Mouse (Mus musculus) kidney, postnatal 4 days (tissue): Measurements from ENCODE around the gene Wdr91.
A peak's percentile ranks its signal among the peaks of the same experiment; 100 is the strongest.

ENCODE experiments used
- DNase-seq, 2 experiments: peaks; one replicate each; pipeline ENCODE4 v3.0.0; 2021; ENCODE audit warnings: mixed read lengths in 2 of 2

Wdr91 gene

GRCm38 (mm10) chr6:34910371-34911219, at the start of gene Wdr91:
Gene Wdr91, minus strand, starts transcription at chr6:34910876.
- DNase-seq, result peak; percentile 98 to 99

- no peak for DNase-seq
Observed at GRCm38 (mm10) chr6:34959131-34959530, 48.5 kb upstream of the Wdr91 start.

- DNase-seq, result no peak
Observed at GRCm38 (mm10) chr6:34955862-34956241, 45.2 kb upstream of the Wdr91 start.

GRCm38 (mm10) chr6:34954926-34955861, 44.5 kb upstream of the Wdr91 start:
- DNase-seq, result peak; percentile 20 to 39

GRCm38 (mm10) chr6:34951956-34952667, 41.4 kb upstream of the Wdr91 start:
- DNase-seq, result peak in 1 of 2 experiments; percentile 11

DNA sequence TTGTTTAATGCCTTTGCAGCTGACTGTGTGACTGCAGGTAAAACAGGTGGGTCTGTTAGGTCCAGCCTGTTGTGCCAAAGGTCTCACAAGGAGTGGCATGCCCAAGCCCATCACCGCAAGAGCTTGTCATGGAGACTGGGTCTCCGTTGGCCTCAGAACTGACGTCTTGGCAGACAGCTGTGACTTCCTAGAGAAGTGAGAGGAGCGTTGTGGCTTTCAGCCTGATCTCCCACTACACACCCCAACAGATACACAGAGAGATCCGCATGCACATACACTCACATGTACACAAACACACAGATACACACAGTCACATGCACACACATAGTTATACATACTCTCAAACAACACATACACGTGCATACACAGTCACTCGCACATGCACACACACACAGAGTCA, 40.8 kb upstream of the Wdr91 start:
- DNase-seq, result no peak

DNA sequence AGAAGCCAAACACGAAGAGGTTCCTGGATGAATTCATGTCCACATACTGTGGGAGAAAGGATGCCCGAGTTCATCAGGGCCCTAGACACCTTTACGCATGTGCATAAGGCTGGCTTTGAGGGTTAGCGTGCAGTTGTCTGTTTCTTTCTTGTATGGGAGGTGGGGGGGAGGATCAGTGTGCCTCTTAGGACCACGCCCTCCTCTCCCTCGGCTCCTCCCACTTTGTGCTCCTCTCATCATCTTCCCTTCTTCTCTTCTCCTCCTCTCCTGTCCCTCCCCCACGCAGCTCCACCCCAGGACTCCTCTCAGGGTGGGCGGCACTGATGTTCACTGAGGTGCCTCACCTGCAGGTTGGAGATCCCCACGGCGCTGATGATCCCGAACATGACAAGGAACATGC, 37.8 kb upstream of the Wdr91 start:
- peak in 1 of 2 experiments; percentile 11 for DNase-seq

- no peak for DNase-seq
Observed at GRCm38 (mm10) chr6:34946486-34947079, 35.9 kb upstream of the Wdr91 start.

DNA sequence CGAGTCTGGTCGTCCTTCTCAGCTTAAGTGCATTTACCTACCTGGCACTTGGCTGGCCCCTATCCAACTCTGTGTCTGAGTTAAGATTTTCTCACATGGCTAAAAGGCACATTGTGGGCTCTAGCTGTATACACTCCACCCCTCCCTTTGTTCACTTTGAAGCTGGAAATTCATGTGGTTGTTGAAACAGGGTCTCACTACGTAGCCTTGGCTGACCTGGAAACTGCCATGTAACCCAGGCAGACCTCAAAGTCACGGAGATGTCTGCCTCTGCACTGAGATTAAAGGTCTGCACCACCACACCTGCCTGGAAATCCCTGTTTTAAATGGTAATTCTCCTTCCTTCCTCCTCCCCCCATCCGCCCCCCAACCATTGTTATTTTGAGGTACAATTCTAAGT, 32.8 kb upstream of the Wdr91 start:
- DNase-seq, result no peak

- no peak for DNase-seq
Observed at GRCm38 (mm10) chr6:34942446-34942845, 31.8 kb upstream of the Wdr91 start.

DNA sequence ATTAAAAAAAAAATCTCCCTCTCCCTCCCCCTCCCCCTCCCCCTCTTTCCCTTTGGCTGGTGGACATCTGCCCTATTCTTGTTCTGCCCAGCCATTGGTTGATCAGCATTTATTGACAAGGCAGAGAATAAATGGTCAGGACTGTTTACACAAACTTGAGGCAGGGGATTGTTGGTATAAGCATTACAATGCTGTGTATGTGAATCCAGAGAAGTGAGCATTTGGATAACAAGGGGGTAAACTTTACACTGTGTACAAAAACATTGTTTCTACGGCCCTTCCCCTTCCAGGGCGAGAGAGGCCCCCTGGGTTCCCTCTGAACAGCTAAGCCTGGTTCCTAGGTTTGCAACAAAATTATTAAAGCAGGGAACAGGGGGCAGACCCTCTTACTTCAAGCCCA, 30.8 kb upstream of the Wdr91 start:
- DNase-seq, result no peak

DNA sequence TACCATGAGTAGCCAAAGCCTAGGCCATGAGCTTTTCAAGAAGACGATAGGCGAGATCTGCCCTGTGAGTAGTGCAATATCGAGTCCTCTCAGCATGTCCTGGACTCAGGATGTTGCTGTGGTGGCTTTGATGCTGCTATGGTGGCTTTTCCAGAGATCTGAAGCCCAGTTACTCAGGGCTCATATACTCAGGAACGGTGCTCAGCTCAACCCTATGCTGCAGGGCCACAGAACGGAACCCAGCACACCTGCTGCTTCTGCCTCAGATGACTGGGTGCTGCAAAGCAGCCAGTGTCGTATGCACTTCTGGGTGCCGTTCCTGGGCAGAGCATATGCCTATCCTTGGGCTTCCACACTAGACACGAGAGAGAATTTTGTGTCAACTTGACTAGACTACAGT, 28.8 kb upstream of the Wdr91 start:
- DNase-seq, result no peak

GRCm38 (mm10) chr6:34938929-34939325, 28.3 kb upstream of the Wdr91 start:
- DNase-seq, result no peak

DNA sequence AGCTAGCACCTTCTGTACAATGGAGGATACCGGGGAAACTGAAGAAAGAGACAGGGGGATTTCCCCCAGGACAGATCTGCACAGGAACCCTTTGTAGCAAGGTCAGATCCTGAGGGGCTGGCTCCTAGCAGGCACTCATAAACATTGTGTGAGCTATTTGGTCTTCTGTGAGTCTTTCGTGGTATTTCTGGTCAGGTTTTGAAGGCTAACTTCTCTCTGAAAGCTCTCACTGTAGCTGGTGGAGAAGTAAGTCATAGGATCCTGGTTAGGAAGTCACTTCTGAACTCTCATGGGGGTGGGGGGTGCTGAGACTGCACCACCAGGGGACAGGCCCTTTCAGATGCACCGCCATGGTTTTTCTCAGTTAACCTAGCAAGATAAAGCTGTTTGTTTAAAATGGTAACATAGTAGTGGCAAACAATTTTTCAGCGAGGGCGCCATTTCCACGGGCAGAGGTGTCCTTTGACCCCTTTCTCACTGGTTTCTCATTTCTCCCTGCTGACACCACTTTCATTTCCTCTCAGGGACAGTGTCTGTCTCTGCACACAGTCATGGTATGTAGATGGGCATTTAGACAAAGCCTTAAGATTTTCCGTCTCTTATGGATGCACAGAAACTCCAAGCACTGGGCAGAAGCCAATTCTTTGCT, 27.7 kb upstream of the Wdr91 start:
- no peak for DNase-seq

GRCm38 (mm10) chr6:34936743-34937142, 26.1 kb upstream of the Wdr91 start:
- DNase-seq, result no peak

DNA sequence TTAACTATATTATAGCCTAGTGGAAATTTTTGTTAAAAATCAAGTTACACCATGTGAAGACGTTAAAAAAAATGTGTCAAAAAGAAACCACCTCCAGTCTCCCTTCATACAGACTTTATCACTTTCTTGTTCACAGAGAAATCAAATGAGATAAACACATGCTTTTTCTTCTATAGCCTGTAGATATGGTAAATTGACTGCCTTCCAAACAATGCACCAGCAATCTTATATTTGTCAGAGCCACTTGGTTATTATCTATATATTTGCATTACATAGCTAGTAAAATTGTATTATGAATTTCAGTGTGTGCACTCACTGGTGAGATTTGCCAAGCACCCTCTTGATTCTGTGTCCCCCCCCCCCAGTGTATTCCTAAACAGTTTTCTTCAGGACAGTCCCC, 22.0 kb upstream of the Wdr91 start:
- DNase-seq, result no peak

DNA sequence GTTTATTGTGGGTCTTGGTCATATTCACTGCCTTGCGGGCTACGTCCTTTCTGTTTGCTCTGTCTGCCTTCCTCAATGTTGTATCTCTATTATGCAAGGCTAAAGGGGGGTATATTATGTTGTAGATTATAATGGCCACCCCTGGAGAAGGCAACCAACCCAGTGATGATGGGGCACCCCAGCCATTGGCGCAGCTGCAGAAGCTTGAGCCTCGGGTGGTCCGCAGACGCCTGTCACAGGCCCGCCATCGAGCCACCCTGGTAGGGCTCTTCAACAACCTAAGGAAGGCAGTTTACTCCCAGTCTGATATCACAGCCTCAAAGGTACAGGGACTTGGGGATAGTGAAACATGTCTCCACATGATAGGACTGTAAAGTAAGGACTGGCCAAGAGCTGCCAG, 16.9 kb upstream of the Wdr91 start:
- no peak for DNase-seq

DNA sequence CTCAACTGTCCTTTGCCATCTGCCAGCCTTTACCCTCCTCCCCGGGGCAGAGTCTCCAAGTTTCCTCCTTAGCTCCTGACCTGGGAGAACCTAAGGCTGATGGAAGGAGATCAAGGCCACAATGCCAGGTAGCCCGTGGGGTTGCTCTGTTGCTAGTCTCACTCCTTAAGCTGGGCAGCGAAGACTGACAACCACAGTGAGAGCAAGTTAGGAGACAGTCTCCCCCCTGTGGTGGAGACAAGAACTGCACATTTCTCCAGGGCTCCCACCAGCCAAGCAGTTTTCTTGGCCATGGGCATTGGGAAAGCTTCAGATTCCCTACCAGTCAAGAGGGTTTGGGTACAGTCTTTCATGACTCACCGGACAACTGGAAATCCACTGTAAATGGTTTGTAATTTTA, 16.5 kb upstream of the Wdr91 start:
- DNase-seq, result peak; percentile 82 to 84

DNA sequence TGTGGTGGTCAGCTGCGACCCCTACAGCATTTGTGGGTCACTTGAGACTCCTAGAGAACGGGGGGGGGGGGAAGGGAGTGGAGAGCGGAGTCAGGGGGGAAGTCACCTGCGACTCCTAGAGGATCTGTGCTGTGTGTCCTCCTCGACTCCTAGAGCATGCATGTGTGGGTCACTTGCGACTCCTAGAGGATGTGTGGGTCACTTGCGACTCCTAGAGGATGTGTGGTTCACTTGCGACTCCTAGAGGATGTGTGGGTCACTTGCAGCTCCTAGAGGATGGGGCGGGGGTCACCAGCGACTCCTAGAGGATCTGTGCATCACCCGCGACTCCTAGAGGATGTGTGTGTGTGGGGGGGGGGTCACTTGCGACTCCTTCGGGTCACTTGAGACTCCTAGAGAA, 11.3 kb upstream of the Wdr91 start:
- DNase-seq, result peak; percentile 67 to 78

GRCm38 (mm10) chr6:34920631-34921030, 10.0 kb upstream of the Wdr91 start:
- no peak for DNase-seq

DNA sequence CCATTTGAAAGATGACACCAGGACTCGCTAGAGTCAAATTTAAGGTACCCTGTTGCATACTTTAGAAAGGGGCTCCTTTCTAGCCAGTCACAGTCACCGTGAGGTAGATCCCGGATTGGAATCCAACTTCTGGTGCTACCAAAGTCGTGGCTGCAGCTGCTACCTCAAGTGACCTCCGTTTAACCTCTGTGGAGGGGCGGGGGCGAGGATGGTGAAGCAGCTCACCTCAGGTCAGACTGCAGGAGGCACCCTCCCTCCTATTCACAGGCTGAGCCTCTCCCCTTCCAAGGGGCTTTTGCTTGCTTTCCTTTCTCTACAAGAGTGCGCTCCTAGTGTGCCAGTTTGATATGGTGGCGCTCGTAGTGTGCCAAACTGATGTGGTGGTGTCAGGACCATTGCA, 9.3 kb upstream of the Wdr91 start, which contains the start of gene Stra8:
Gene Stra8 (plus strand): TSS at position 208 of the 400 bp plus-strand sequence.
- no peak for DNase-seq

DNA sequence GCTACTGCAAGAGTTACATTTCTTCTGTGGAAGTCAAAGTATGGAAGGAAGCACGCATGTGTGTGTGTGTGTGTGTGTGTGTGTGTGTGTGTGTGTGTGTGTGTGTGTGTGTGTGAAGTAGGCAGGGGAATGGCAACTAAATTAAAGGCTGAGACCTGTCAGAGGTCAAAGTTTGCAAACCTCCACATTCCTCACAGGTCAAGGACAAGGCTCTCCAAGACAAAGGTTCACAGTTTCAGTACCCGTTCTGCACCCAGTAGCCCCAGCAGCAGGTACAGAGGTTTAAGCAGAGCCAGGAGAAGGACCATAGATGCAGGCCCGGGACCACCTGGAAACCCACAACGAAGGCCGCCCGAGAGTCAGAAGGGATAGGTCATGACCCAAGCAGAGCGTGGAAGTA, 8.5 kb upstream of the Wdr91 start:
- no peak for DNase-seq
